ENCODE assay signal across 28 mouse cellular contexts in the genomic region with DNA sequence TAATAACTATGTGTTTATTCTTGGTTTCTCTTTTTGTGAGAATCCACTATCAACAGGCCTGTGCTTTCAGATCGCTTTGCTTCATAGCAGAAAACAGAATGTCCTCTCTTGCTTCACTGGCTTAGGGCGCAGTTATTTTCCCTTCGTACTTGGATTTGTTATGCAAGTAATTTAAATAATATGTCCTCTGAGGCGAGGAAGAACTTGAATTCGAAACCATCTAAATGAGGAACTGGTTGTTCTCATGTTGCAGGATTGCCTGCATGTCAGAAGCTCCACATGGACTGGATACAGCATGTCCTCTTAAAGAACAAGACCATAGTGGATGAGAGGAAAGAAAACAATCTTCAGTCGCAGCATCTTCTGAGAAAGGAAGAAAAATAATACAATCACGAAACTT.
"Had no signal": no experiment of that assay in that cellular context is flagged by ENCODE, and none has a peak within 500 bp of the region (broad histone marks: within the 10 kb centered on the region; RNA-seq: fewer than 3 reads in every experiment).

No protein-coding gene starts in this region.

- H3K36me3 ChIP-seq: heart, embryonic 10.5 days; heart, embryonic 12.5 days; hindbrain, embryonic 10.5 days; hindbrain, embryonic 12.5 days; intestine, embryonic 15.5 days; limb, embryonic 10.5 days; limb, embryonic 12.5 days; liver, embryonic 13.5 days; liver, embryonic 15.5 days had no signal

- H3K9me3 ChIP-seq: heart, embryonic 10.5 days; heart, embryonic 12.5 days; hindbrain, embryonic 10.5 days; hindbrain, embryonic 12.5 days; intestine, embryonic 15.5 days; limb, embryonic 10.5 days; limb, embryonic 12.5 days; liver, embryonic 13.5 days; liver, embryonic 15.5 days had no signal

- DNase-seq: gastrocnemius, adult 2 months; gastrocnemius, postnatal 10 days; gastrocnemius, postnatal 25 days; heart, adult 11 months; heart, adult 2 months; heart, postnatal 10 days; heart, postnatal 4 days; kidney, adult 18-20 months; kidney, adult 8-10 months; kidney, postnatal 10 days; kidney, postnatal 25 days; kidney, postnatal 4 days; layer of hippocampus, postnatal 36 days; liver; liver, embryonic 13.5 days had no signal

- H3K4me3 ChIP-seq: gastrocnemius, adult 2 months; heart, adult 2 months; heart, embryonic 10.5 days; heart, embryonic 12.5 days; hindbrain, embryonic 10.5 days; hindbrain, embryonic 12.5 days; intestine, embryonic 15.5 days; layer of hippocampus, adult 2 months; limb, embryonic 10.5 days; limb, embryonic 12.5 days; liver, embryonic 13.5 days; liver, embryonic 15.5 days had no signal

- H3K27ac ChIP-seq: gastrocnemius, adult 2 months; heart, adult 2 months; heart, embryonic 10.5 days; hindbrain, embryonic 10.5 days; hindbrain, embryonic 12.5 days; hindbrain, embryonic 14.5 days; intestine, embryonic 15.5 days; layer of hippocampus, adult 2 months; limb, embryonic 10.5 days; limb, embryonic 12.5 days; liver, embryonic 13.5 days; liver, embryonic 15.5 days had no signal

- H3K9ac ChIP-seq: heart, embryonic 12.5 days; hindbrain, embryonic 12.5 days; hindbrain, embryonic 14.5 days; intestine, embryonic 15.5 days; limb, embryonic 12.5 days; liver, embryonic 13.5 days; liver, embryonic 15.5 days had no signal

- H3K27me3 ChIP-seq: heart, embryonic 12.5 days; hindbrain, embryonic 12.5 days; intestine, embryonic 15.5 days; limb, embryonic 12.5 days; liver, embryonic 13.5 days; liver, embryonic 15.5 days had no signal

- ATAC-seq: hindbrain, embryonic 16.5 days; inflammation-experienced regulatory T-cells, adult 6 months; intestine, embryonic 15.5 days; intestine, postnatal 0 days had no signal

- H3K4me2 ChIP-seq: heart, embryonic 12.5 days; hindbrain, embryonic 12.5 days; hindbrain, embryonic 14.5 days; intestine, embryonic 15.5 days; limb, embryonic 12.5 days; liver, embryonic 13.5 days; liver, embryonic 15.5 days had no signal

- H3K4me1 ChIP-seq: heart, embryonic 10.5 days; heart, embryonic 12.5 days; hindbrain, embryonic 10.5 days; hindbrain, embryonic 12.5 days; intestine, embryonic 15.5 days; limb, embryonic 10.5 days; limb, embryonic 12.5 days; liver, embryonic 13.5 days; liver, embryonic 15.5 days had no signal
